Mouse (Mus musculus): ENCODE results near the gene Syngr1.

Syngr1 gene

GRCm38 (mm10) chr15:80091121-80091955 lies at the start of gene Syngr1, which contains the start of gene Rpl3:
Syngr1 (plus strand) TSS chr15:80091334.
Rpl3 (minus strand) TSS chr15:80091868.
- DNase-seq (ENCODE audit: low spot score in 2 of 2): peak; percentile 83 to 95

GRCm38 (mm10) chr15:80042152-80042551 lies 49.0 kb upstream of the Syngr1 start:
- no peak for DNase-seq (ENCODE audit: low spot score in 2 of 2)

- no peak for DNase-seq (ENCODE audit: low spot score in 2 of 2)
Measured at GRCm38 (mm10) chr15:80044249-80044648, 46.9 kb upstream of the Syngr1 start.

- no peak for DNase-seq (ENCODE audit: low spot score in 2 of 2)
Measured at GRCm38 (mm10) chr15:80045749-80046148, 45.4 kb upstream of the Syngr1 start.

- DNase-seq (ENCODE audit: low spot score in 2 of 2): no peak
Measured at GRCm38 (mm10) chr15:80047242-80047641, 43.9 kb upstream of the Syngr1 start.

- DNase-seq (ENCODE audit: low spot score in 2 of 2): no peak
Measured at GRCm38 (mm10) chr15:80047973-80048372, 43.2 kb upstream of the Syngr1 start.

GRCm38 (mm10) chr15:80050093-80050492 lies 41.0 kb upstream of the Syngr1 start:
- DNase-seq (ENCODE audit: low spot score in 2 of 2): no peak

GRCm38 (mm10) chr15:80051092-80051761 lies 39.9 kb upstream of the Syngr1 start:
- DNase-seq (ENCODE audit: low spot score in 2 of 2): no peak

- no peak for DNase-seq (ENCODE audit: low spot score in 2 of 2)
Measured at GRCm38 (mm10) chr15:80051782-80052181, 39.4 kb upstream of the Syngr1 start.

GRCm38 (mm10) chr15:80053381-80054033 lies 37.6 kb upstream of the Syngr1 start:
- no peak for DNase-seq (ENCODE audit: low spot score in 2 of 2)

GRCm38 (mm10) chr15:80054034-80054710 lies 37.0 kb upstream of the Syngr1 start:
- no peak for DNase-seq (ENCODE audit: low spot score in 2 of 2)

- no peak for DNase-seq (ENCODE audit: low spot score in 2 of 2)
Measured at GRCm38 (mm10) chr15:80058151-80058550, 33.0 kb upstream of the Syngr1 start.

- no peak for DNase-seq (ENCODE audit: low spot score in 2 of 2)
Measured at GRCm38 (mm10) chr15:80059606-80060005, 31.5 kb upstream of the Syngr1 start.

- no peak for DNase-seq (ENCODE audit: low spot score in 2 of 2)
Measured at GRCm38 (mm10) chr15:80060356-80061070, 30.6 kb upstream of the Syngr1 start.

- no peak for DNase-seq (ENCODE audit: low spot score in 2 of 2)
Measured at GRCm38 (mm10) chr15:80061071-80061550, 30.0 kb upstream of the Syngr1 start.

GRCm38 (mm10) chr15:80062339-80062738 lies 28.8 kb upstream of the Syngr1 start:
- no peak for DNase-seq (ENCODE audit: low spot score in 2 of 2)

- no peak for DNase-seq (ENCODE audit: low spot score in 2 of 2)
Measured at GRCm38 (mm10) chr15:80062821-80063220, 28.3 kb upstream of the Syngr1 start.

- no peak for DNase-seq (ENCODE audit: low spot score in 2 of 2)
Measured at GRCm38 (mm10) chr15:80064965-80065364, 26.2 kb upstream of the Syngr1 start.

GRCm38 (mm10) chr15:80065414-80065813 lies 25.7 kb upstream of the Syngr1 start:
- DNase-seq (ENCODE audit: low spot score in 2 of 2): peak; percentile 53 to 81

GRCm38 (mm10) chr15:80066538-80066937 lies 24.6 kb upstream of the Syngr1 start:
- DNase-seq (ENCODE audit: low spot score in 2 of 2): no peak

- no peak for DNase-seq (ENCODE audit: low spot score in 2 of 2)
Measured at GRCm38 (mm10) chr15:80069171-80069570, 22.0 kb upstream of the Syngr1 start.
